Mouse (Mus musculus): Measurements from ENCODE around the gene Lce3e. TPM values are rescaled to one million over a fixed set of nuclear protein-coding genes. Genes with fewer than 3 reads are reported as not detected.

The Lce3e gene
- polyA plus RNA-seq, 1 experiment, result not detected

DNA sequence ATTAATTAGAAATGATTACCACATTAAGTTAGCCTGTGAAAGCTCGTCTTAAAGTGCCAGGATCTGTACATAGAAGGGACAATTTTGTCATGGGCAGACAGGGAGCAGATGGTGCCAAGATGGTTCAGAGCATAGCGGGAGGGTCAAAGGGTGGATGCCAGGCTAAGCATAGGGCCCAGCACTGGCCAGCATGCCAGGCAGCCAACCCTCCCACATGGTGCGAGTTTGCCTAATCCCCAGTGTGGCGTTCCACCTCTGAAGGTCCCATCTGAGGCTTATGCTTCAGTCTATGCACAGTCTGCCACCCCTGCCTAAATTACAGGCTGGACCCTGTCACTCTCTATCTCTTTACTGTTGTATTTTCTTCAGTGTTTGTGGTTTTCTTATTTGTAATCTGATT is 36.0 kb downstream of the Lce3e start:
- H3ac ChIP-seq (ENCODE audit: control insufficient read depth, insufficient read length), result no peak overlapping the region
- H3K79me2 ChIP-seq (ENCODE audit: control insufficient read depth, insufficient read depth), result no peaks in the 10 kb centered on the region
- H3K27me3 ChIP-seq (ENCODE audit: control insufficient read depth, insufficient read depth, insufficient read length), result no peaks in the 10 kb centered on the region
- H3K36me3 ChIP-seq (ENCODE audit: control insufficient read depth, insufficient read depth), result no peaks in the 10 kb centered on the region
- H3K4me3 ChIP-seq, result no peak overlapping the region
- no peak overlapping the region for H3K4me2 ChIP-seq (ENCODE audit: low read depth)
- TF ChIP-seq USF1 (IDR thresholded peaks at IDR 0.05; ENCODE audit: low read depth) (no peak), POLR2AphosphoS2 (IDR thresholded peaks at IDR 0.05; ENCODE audit: insufficient read length, low read depth) (no peak), REST (IDR thresholded peaks at IDR 0.05; ENCODE audit: insufficient read depth, insufficient read length) (no peak), TCF3 (IDR thresholded peaks at IDR 0.05; ENCODE audit: insufficient read length, low read depth) (no peak), MYOD1 (IDR thresholded peaks at IDR 0.05; ENCODE audit: control insufficient read depth in 1 of 3, insufficient read length in 2 of 3, low read depth in 2 of 3) (no peak), SRF (IDR thresholded peaks at IDR 0.05; ENCODE audit: control insufficient read depth, insufficient read length, low read depth) (no peak), E2F4 (IDR thresholded peaks at IDR 0.05; ENCODE audit: insufficient read depth) (no peak), CEBPB (IDR thresholded peaks at IDR 0.05; ENCODE audit: insufficient read depth, poor library complexity, severe bottlenecking) (no peak), MYOG (IDR thresholded peaks at IDR 0.05; ENCODE audit: control insufficient read depth in 1 of 3, insufficient read depth in 1 of 3, insufficient read length in 2 of 3, low read depth in 2 of 3) (no peak), MAX (IDR thresholded peaks at IDR 0.05; ENCODE audit: low read depth) (no peak), TCF12 (IDR thresholded peaks at IDR 0.05; ENCODE audit: insufficient read depth, poor library complexity, severe bottlenecking) (no peak), POLR2A (IDR thresholded peaks at IDR 0.05; ENCODE audit: insufficient read length, low read depth) (no peak)

DNA sequence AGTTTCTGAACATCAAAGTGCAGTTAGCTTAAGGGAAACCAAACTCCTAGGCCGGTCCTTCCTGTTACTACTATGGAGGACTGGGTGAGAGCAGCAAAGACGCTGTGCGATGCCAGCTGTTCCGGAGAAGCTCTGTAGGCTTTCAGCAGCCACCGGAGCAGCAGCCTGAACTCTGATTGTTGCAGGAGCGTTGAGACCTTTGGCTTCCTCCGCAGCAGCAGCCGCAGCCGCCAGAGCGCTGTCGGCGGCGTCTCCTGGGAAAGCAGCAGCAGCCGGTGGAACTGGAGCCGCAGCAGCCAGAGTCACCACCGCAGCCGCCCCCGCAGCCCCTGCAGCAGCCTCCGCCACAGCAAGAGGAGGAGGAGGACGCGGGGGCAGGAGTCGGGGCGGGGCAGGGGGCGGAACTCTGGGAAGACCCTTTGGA is 47.5 kb downstream of the Lce3e start:
- H3K79me2 ChIP-seq (ENCODE audit: control insufficient read depth, insufficient read depth), result no peaks in the 10 kb centered on the region
- H3K4me2 ChIP-seq (ENCODE audit: low read depth), result peak overlapping the region; percentile 78
- H3K27me3 ChIP-seq (ENCODE audit: control insufficient read depth, insufficient read depth, insufficient read length), result no peaks in the 10 kb centered on the region
- H3K4me3 ChIP-seq, result peak overlapping the region; percentile 17
- TF ChIP-seq USF1 (IDR thresholded peaks at IDR 0.05; ENCODE audit: low read depth) (no peak), MYOD1 (IDR thresholded peaks at IDR 0.05; ENCODE audit: control insufficient read depth in 1 of 3, insufficient read length in 2 of 3, low read depth in 2 of 3) (peak in 2 of 3 experiments; percentile 21 to 45), POLR2AphosphoS2 (IDR thresholded peaks at IDR 0.05; ENCODE audit: insufficient read length, low read depth) (no peak), MYOG (IDR thresholded peaks at IDR 0.05; ENCODE audit: control insufficient read depth in 1 of 3, insufficient read depth in 1 of 3, insufficient read length in 2 of 3, low read depth in 2 of 3) (peak in 1 of 3 experiments; percentile 10), POLR2A (IDR thresholded peaks at IDR 0.05; ENCODE audit: insufficient read length, low read depth) (no peak), MAX (IDR thresholded peaks at IDR 0.05; ENCODE audit: low read depth) (no peak)
- no peak overlapping the region for H3ac ChIP-seq (ENCODE audit: control insufficient read depth, insufficient read length)
- H3K36me3 ChIP-seq (ENCODE audit: control insufficient read depth, insufficient read depth), result no peaks in the 10 kb centered on the region

DNA sequence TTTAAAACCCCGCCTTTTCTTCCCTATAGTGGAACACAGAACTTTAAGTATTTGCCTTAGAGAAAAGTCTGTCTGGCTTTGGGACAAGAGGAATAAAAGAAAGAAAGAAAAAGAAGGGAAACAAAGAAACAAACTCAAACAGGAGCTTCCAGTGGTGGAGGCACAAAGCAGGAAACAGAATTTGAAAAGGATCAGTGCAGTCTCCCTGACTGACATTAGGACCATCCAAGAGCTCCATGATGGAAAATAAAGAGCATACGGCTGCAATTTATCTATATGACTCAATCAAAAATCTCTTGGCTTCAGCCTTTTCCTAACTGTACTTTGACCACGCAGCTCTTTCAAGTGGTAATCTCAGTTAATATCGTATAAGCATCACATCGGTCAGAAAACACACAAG is 48.0 kb downstream of the Lce3e start:
- Histone ChIP-seq H3K4me3 (peak overlapping the region; percentile 17), H3ac (ENCODE audit: control insufficient read depth, insufficient read length) (no peak overlapping the region), H3K36me3 (ENCODE audit: control insufficient read depth, insufficient read depth) (no peaks in the 10 kb centered on the region), H3K4me2 (ENCODE audit: low read depth) (peak overlapping the region; percentile 78), H3K27me3 (ENCODE audit: control insufficient read depth, insufficient read depth, insufficient read length) (no peaks in the 10 kb centered on the region), H3K79me2 (ENCODE audit: control insufficient read depth, insufficient read depth) (no peaks in the 10 kb centered on the region)
- TF ChIP-seq TCF3 (IDR thresholded peaks at IDR 0.05; ENCODE audit: insufficient read length, low read depth) (no peak), MYOD1 (IDR thresholded peaks at IDR 0.05; ENCODE audit: control insufficient read depth in 1 of 3, insufficient read length in 2 of 3, low read depth in 2 of 3) (no peak), MYOG (IDR thresholded peaks at IDR 0.05; ENCODE audit: control insufficient read depth in 1 of 3, insufficient read depth in 1 of 3, insufficient read length in 2 of 3, low read depth in 2 of 3) (no peak), POLR2A (IDR thresholded peaks at IDR 0.05; ENCODE audit: insufficient read length, low read depth) (no peak), MAX (IDR thresholded peaks at IDR 0.05; ENCODE audit: low read depth) (no peak), CEBPB (IDR thresholded peaks at IDR 0.05; ENCODE audit: insufficient read depth, poor library complexity, severe bottlenecking) (no peak), TCF12 (IDR thresholded peaks at IDR 0.05; ENCODE audit: insufficient read depth, poor library complexity, severe bottlenecking) (no peak), SRF (IDR thresholded peaks at IDR 0.05; ENCODE audit: control insufficient read depth, insufficient read length, low read depth) (no peak), E2F4 (IDR thresholded peaks at IDR 0.05; ENCODE audit: insufficient read depth) (no peak), USF1 (IDR thresholded peaks at IDR 0.05; ENCODE audit: low read depth) (no peak)

DNA sequence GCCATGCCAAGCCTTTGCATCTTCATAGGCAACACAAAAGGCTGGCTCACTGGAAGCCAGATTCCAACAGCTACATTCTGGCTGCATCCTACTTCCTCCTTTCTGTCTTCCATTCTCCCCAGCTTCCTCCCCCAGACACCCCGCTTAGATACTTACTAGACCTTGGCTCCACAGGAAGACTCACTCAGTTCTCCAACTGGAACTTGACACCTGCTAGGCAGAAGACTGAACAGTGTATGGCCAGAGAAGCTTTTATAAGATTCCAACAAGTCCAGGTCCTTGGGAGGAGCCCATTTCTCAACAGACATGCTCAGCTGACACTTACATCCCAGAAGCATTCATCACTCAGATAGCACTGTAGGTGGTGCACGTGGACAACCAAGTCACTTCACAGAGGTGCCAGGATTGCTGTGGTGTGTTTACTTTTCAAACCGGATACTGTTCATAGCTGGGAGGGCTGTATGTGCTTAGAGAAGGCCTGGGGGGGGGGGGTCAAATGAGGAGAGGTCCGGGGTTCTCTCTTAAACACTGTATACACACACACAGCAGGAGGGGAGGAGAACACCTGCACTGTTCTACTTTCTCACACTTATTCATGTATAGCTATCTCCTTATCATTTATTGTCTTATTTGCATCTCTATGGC is 48.7 kb downstream of the Lce3e start, which contains the start of gene Crct1:
TSS of gene Crct1 (minus strand) at position 228 of the 645 bp plus-strand sequence.
- Histone ChIP-seq H3K36me3 (ENCODE audit: control insufficient read depth, insufficient read depth) (no peaks in the 10 kb centered on the region), H3K27me3 (ENCODE audit: control insufficient read depth, insufficient read depth, insufficient read length) (no peaks in the 10 kb centered on the region), H3K4me2 (ENCODE audit: low read depth) (peak within 1 kb of the TSS; percentile 78), H3K79me2 (ENCODE audit: control insufficient read depth, insufficient read depth) (no peaks in the 10 kb centered on the region), H3K4me3 (peak within 1 kb of the TSS; percentile 17), H3ac (ENCODE audit: control insufficient read depth, insufficient read length) (no peak within 1 kb of the TSS)
- TF ChIP-seq TCF12 (IDR thresholded peaks at IDR 0.05; ENCODE audit: insufficient read depth, poor library complexity, severe bottlenecking), result no peak
- no peak for TF ChIP-seq POLR2AphosphoS2 (IDR thresholded peaks at IDR 0.05; ENCODE audit: insufficient read length, low read depth)
- no peak for TF ChIP-seq SRF (IDR thresholded peaks at IDR 0.05; ENCODE audit: control insufficient read depth, insufficient read length, low read depth)
- no peak for TF ChIP-seq MAX (IDR thresholded peaks at IDR 0.05; ENCODE audit: low read depth)
- TF ChIP-seq TCF3 (IDR thresholded peaks at IDR 0.05; ENCODE audit: insufficient read length, low read depth), result no peak
- no peak for TF ChIP-seq POLR2A (IDR thresholded peaks at IDR 0.05; ENCODE audit: insufficient read length, low read depth)
- TF ChIP-seq CEBPB (IDR thresholded peaks at IDR 0.05; ENCODE audit: insufficient read depth, poor library complexity, severe bottlenecking), result no peak
- no peak for TF ChIP-seq USF1 (IDR thresholded peaks at IDR 0.05; ENCODE audit: low read depth)
- TF ChIP-seq MYOD1 (IDR thresholded peaks at IDR 0.05; ENCODE audit: control insufficient read depth in 1 of 3, insufficient read length in 2 of 3, low read depth in 2 of 3), result no peak
- TF ChIP-seq REST (IDR thresholded peaks at IDR 0.05; ENCODE audit: insufficient read depth, insufficient read length), result no peak
- no peak for TF ChIP-seq MYOG (IDR thresholded peaks at IDR 0.05; ENCODE audit: control insufficient read depth in 1 of 3, insufficient read depth in 1 of 3, insufficient read length in 2 of 3, low read depth in 2 of 3)
- TF ChIP-seq E2F4 (IDR thresholded peaks at IDR 0.05; ENCODE audit: insufficient read depth), result no peak

Other genes with a start within 250 kb of the Lce3e start
- 0.19 TPM for gene Lce1f, start 246.7 kb upstream of the Lce3e start, polyA plus RNA-seq (2012; fragmentation: generic; extraction: Trizol)
- not detected for gene Gm38119, start 228.0 kb upstream of the Lce3e start, polyA plus RNA-seq (2012; fragmentation: generic; extraction: Trizol)
- 0.07 TPM for gene Lce1g, start 214.7 kb upstream of the Lce3e start, polyA plus RNA-seq (2012; fragmentation: generic; extraction: Trizol)
- not detected for gene Lce1h, start 202.0 kb upstream of the Lce3e start, polyA plus RNA-seq (2012; fragmentation: generic; extraction: Trizol)
- gene Lce1i, start 188.2 kb upstream of the Lce3e start, polyA plus RNA-seq (2012; fragmentation: generic; extraction: Trizol), result not detected
- not detected for gene Lce1j, start 176.5 kb upstream of the Lce3e start, polyA plus RNA-seq (2012; fragmentation: generic; extraction: Trizol)
- not detected for gene Lce1k, start 159.2 kb upstream of the Lce3e start, polyA plus RNA-seq (2012; fragmentation: generic; extraction: Trizol)
- not detected for gene Kprp, start 139.8 kb upstream of the Lce3e start, polyA plus RNA-seq (2012; fragmentation: generic; extraction: Trizol)
- gene Lce1l, start 115.8 kb upstream of the Lce3e start, polyA plus RNA-seq (2012; fragmentation: generic; extraction: Trizol), result not detected
- gene 2310050C09Rik, start 96.8 kb upstream of the Lce3e start, polyA plus RNA-seq (2012; fragmentation: generic; extraction: Trizol), result not detected
- not detected for gene Lce3a, start 40.8 kb upstream of the Lce3e start, polyA plus RNA-seq (2012; fragmentation: generic; extraction: Trizol)
- not detected for gene Lce3b, start 34.1 kb upstream of the Lce3e start, polyA plus RNA-seq (2012; fragmentation: generic; extraction: Trizol)
- gene Lce3c, start 22.6 kb upstream of the Lce3e start, polyA plus RNA-seq (2012; fragmentation: generic; extraction: Trizol), result not detected
- not detected for gene Lce3d, start 9.7 kb upstream of the Lce3e start, polyA plus RNA-seq (2012; fragmentation: generic; extraction: Trizol)
- gene Lce3f, start 25.2 kb downstream of the Lce3e start, polyA plus RNA-seq (2012; fragmentation: generic; extraction: Trizol), result not detected
- 0.11 TPM for gene Crct1, start 48.6 kb downstream of the Lce3e start, polyA plus RNA-seq (2012; fragmentation: generic; extraction: Trizol)
- not detected for gene Lce1m, start 52.0 kb downstream of the Lce3e start, polyA plus RNA-seq (2012; fragmentation: generic; extraction: Trizol)
- not detected for gene Gm4858, start 101.8 kb downstream of the Lce3e start, polyA plus RNA-seq (2012; fragmentation: generic; extraction: Trizol)
- not detected for gene Crnn, start 177.7 kb downstream of the Lce3e start, polyA plus RNA-seq (2012; fragmentation: generic; extraction: Trizol)
- gene Flg2, start 230.2 kb downstream of the Lce3e start, polyA plus RNA-seq (2012; fragmentation: generic; extraction: Trizol), result not detected